11 mouse cellular contexts compared by ENCODE assay signal in the genomic region with DNA sequence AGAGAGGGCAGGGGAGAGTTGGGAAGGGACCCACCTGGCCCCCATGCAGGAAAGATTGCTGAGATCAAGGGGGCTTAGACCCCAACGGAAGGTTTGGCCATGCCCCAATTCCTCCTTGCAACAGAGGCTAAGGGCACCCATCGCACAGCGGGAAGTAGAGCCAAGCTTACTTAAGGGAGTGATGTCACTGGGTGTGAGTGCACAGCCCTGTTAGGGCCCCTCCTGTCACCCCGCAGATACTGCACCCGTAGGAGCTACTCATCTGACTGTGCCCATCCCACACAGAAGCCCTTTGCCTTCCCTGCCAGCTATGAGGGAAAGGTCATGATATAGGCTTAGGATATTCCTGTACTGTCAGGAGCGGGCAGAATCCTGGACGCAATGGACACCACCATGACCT. TPM values are rescaled to one million over a fixed set of nuclear protein-coding genes. Genes with fewer than 3 reads are reported as not detected.
A peak's percentile ranks its signal among the peaks of the same experiment; 100 is the strongest.
DNase-seq lines count a peak whose midpoint lies in the region; ATAC-seq and TF ChIP-seq lines count a peak whose summit lies in the region.
"Had no signal": no experiment of that assay in that cellular context is flagged by ENCODE, and none has a peak within 500 bp of the region (broad histone marks: within the 10 kb centered on the region; RNA-seq: fewer than 3 reads in every experiment).

No protein-coding gene starts in this region.

- TF ChIP-seq CTCF in gastrocnemius, adult 2 months (IDR thresholded peaks at IDR 0.05), result no peak
- no peak for TF ChIP-seq CTCF in lung, adult 2 months (IDR thresholded peaks at IDR 0.05; ENCODE audit: insufficient read depth, low read length)
- no peak for TF ChIP-seq CTCF in intestine, postnatal 0 days (IDR thresholded peaks at IDR 0.05; ENCODE audit: low read depth)

- no peaks in the 10 kb centered on the region for H3K36me3 ChIP-seq in lung, embryonic 16.5 days (ENCODE audit: control insufficient read depth, insufficient read depth, low read length)
- H3K36me3 ChIP-seq in intestine, postnatal 0 days (ENCODE audit: control insufficient read depth, insufficient read depth), result peaks cover 6% of the 10 kb centered on the region; the same call in 1 of the 2 replicates
- H3K36me3 ChIP-seq in hindbrain, embryonic 12.5 days, result no peaks in the 10 kb centered on the region
- H3K36me3 ChIP-seq: embryonic facial prominence, embryonic 12.5 days; hindbrain, embryonic 15.5 days; neural tube, embryonic 13.5 days had no signal

- intact Hi-C loops in gastrocnemius, adult 2 months (cut with DNase I), result no loop called here

- no peaks in the 10 kb centered on the region for H3K27me3 ChIP-seq in lung, embryonic 16.5 days (ENCODE audit: control insufficient read depth, insufficient read depth, low read depth, low read length)
- H3K27me3 ChIP-seq in intestine, postnatal 0 days (replicated peaks; ENCODE audit: control insufficient read depth, insufficient read depth, low read length), result no peaks in the 10 kb centered on the region
- peaks cover 5% of the 10 kb centered on the region; the same call in 1 of the 2 replicates for H3K27me3 ChIP-seq in hindbrain, embryonic 12.5 days
- H3K27me3 ChIP-seq: hindbrain, embryonic 15.5 days; neural tube, embryonic 13.5 days had no signal

- no peak overlapping the region for H3K4me3 ChIP-seq in gastrocnemius, adult 2 months
- no peak overlapping the region for H3K4me3 ChIP-seq in lung, embryonic 16.5 days (ENCODE audit: low read length)
- H3K4me3 ChIP-seq in lung, adult 2 months (replicated peaks; ENCODE audit: extremely low read depth, low read depth, low read length), result no peak overlapping the region
- no peak overlapping the region for H3K4me3 ChIP-seq in intestine, postnatal 0 days (ENCODE audit: low read depth, low read length)
- H3K4me3 ChIP-seq in hindbrain, embryonic 12.5 days, result no peak overlapping the region
- H3K4me3 ChIP-seq: embryonic facial prominence, embryonic 12.5 days; hindbrain, embryonic 15.5 days; neural tube, embryonic 13.5 days had no signal

- no peak for TF ChIP-seq POLR2A in lung, adult 2 months (IDR thresholded peaks at IDR 0.05; ENCODE audit: borderline replicate concordance, extremely low read depth, low read depth, low read length)

- WGBS in lung, embryonic 16.5 days, result 72% methylated on average over 7 of the region's 7 CpGs
- WGBS in lung, adult 2 months, result 65% methylated on average over 7 of the region's 7 CpGs
- 73% methylated on average over 7 of the region's 7 CpGs for WGBS in intestine, postnatal 0 days
- 91% methylated on average over 7 of the region's 7 CpGs for WGBS in hindbrain, embryonic 12.5 days

- no peak overlapping the region for H3K9ac ChIP-seq in lung, embryonic 16.5 days (ENCODE audit: low read length)
- no peak overlapping the region for H3K9ac ChIP-seq in intestine, postnatal 0 days (ENCODE audit: low read depth, low read length)
- H3K9ac ChIP-seq in hindbrain, embryonic 12.5 days, result no peak overlapping the region
- H3K9ac ChIP-seq: embryonic facial prominence, embryonic 12.5 days; hindbrain, embryonic 15.5 days; neural tube, embryonic 13.5 days had no signal

- peak; percentile 13; the same call in 1 of the 2 replicates for ATAC-seq in lung, embryonic 16.5 days (ENCODE audit: low read depth)
- peak; percentile 56 for ATAC-seq in intestine, postnatal 0 days
- peak; percentile 66 for ATAC-seq in megakaryocyte-erythroid progenitor cell, adult 5-6 weeks (replicated peaks; ENCODE audit: low FRiP score, low TSS enrichment, poor library complexity, severe bottlenecking)
- no peak for ATAC-seq in hindbrain, embryonic 12.5 days (ENCODE audit: low FRiP score)

- peaks cover 62% of the 10 kb centered on the region for H3K4me1 ChIP-seq in lung, embryonic 16.5 days (replicated peaks; ENCODE audit: control insufficient read depth, insufficient read depth, low read length)
- peaks cover 48% of the 10 kb centered on the region for H3K4me1 ChIP-seq in lung, adult 2 months (ENCODE audit: control insufficient read depth, insufficient read depth, low read length)
- H3K4me1 ChIP-seq in intestine, postnatal 0 days (replicated peaks; ENCODE audit: control insufficient read depth, insufficient read depth, low read length), result peaks cover 20% of the 10 kb centered on the region
- peaks cover 9% of the 10 kb centered on the region for H3K4me1 ChIP-seq in hindbrain, embryonic 12.5 days

- H3K9me3 ChIP-seq in lung, embryonic 16.5 days (ENCODE audit: control insufficient read depth, low read length), result no peaks in the 10 kb centered on the region
- H3K9me3 ChIP-seq in intestine, postnatal 0 days (ENCODE audit: control insufficient read depth), result no peaks in the 10 kb centered on the region
- H3K9me3 ChIP-seq in hindbrain, embryonic 12.5 days (replicated peaks), result no peaks in the 10 kb centered on the region
- H3K9me3 ChIP-seq: embryonic facial prominence, embryonic 12.5 days; hindbrain, embryonic 15.5 days; neural tube, embryonic 13.5 days had no signal

- DNase-seq in gastrocnemius, adult 2 months, result no peak
- no peak for DNase-seq in gastrocnemius, adult 8-10 months (ENCODE audit: low spot score in 2 of 2)
- DNase-seq in lung, adult 2 months, result no peak
- DNase-seq in cerebellum, adult 11-12 months, result no peak

- peak overlapping the region; percentile 67 for H3K27ac ChIP-seq in gastrocnemius, adult 2 months
- peak overlapping the region; percentile 81 for H3K27ac ChIP-seq in lung, embryonic 16.5 days (ENCODE audit: low read length)
- H3K27ac ChIP-seq in intestine, postnatal 0 days (ENCODE audit: low read depth, low read length), result no peak overlapping the region
- H3K27ac ChIP-seq in hindbrain, embryonic 12.5 days, result no peak overlapping the region
- H3K27ac ChIP-seq: embryonic facial prominence, embryonic 12.5 days; hindbrain, embryonic 15.5 days; neural tube, embryonic 13.5 days had no signal

- H3K4me2 ChIP-seq in lung, embryonic 16.5 days (ENCODE audit: low read depth, low read length), result no peak overlapping the region
- no peak overlapping the region for H3K4me2 ChIP-seq in intestine, postnatal 0 days (replicated peaks; ENCODE audit: low read depth)
- no peak overlapping the region for H3K4me2 ChIP-seq in hindbrain, embryonic 12.5 days (replicated peaks)
- H3K4me2 ChIP-seq: embryonic facial prominence, embryonic 12.5 days; hindbrain, embryonic 15.5 days; neural tube, embryonic 13.5 days had no signal

RNA-seq across cellular contexts. Expression of a gene that starts 8.3 kb away (rescaled TPM):
- total RNA-seq in gastrocnemius, adult 2 months (2021), result 1 to 10 TPM; 5.7 to 6.6 TPM
- 1 to 10 TPM; 4.3 to 7.7 (median 5.3) TPM for total RNA-seq in gastrocnemius, adult 8-10 months (2022)
- 25.2 and 27.7 TPM in 2 replicates for polyA plus RNA-seq in lung, embryonic 16.5 days (2015; fragmentation: Nextera tagmentation; extraction: Ambion mirVana)
- polyA plus RNA-seq in lung, adult 2 months (2012; rRNA removed), result 23.3 and 30.6 TPM in 2 replicates
- polyA plus RNA-seq in intestine, postnatal 0 days (2015; fragmentation: Nextera tagmentation; extraction: Ambion mirVana), result 18.0 and 18.1 TPM in 2 replicates
- 28.5 and 34.9 TPM in 2 replicates for total RNA-seq in megakaryocyte-erythroid progenitor cell, adult 5-6 weeks (2014; fragmentation: Nextera tagmentation)
- 8.5 and 9.6 TPM in 2 replicates for total RNA-seq in megakaryocyte-erythroid progenitor cell, adult 5-6 weeks (2017)
- polyA plus RNA-seq in hindbrain, embryonic 12.5 days (2016; fragmentation: Nextera tagmentation; extraction: Ambion mirVana), result 7.8 and 10.4 TPM in 2 replicates

RNA-seq across cellular contexts. Expression of a gene that starts 55.5 kb away (rescaled TPM):
- total RNA-seq in gastrocnemius, adult 2 months (2021), result 1 to 10 TPM; 2.9 to 4.2 TPM
- 1 to 10 TPM; 1.8 to 2.7 (median 2.1) TPM for total RNA-seq in gastrocnemius, adult 8-10 months (2022)
- 1.9 and 2.1 TPM in 2 replicates for polyA plus RNA-seq in lung, embryonic 16.5 days (2015; fragmentation: Nextera tagmentation; extraction: Ambion mirVana)
- polyA plus RNA-seq in lung, adult 2 months (2012; rRNA removed), result 14.5 and 15.7 TPM in 2 replicates
- polyA plus RNA-seq in intestine, postnatal 0 days (2015; fragmentation: Nextera tagmentation; extraction: Ambion mirVana), result 1.7 TPM in 2 replicates
- total RNA-seq in megakaryocyte-erythroid progenitor cell, adult 5-6 weeks (2014; fragmentation: Nextera tagmentation), result 0.49 and 0.59 TPM in 2 replicates
- total RNA-seq in megakaryocyte-erythroid progenitor cell, adult 5-6 weeks (2017), result 0.53 TPM in 1 of 2 replicates, not detected in the other
- 6.4 and 7.4 TPM in 2 replicates for polyA plus RNA-seq in hindbrain, embryonic 12.5 days (2016; fragmentation: Nextera tagmentation; extraction: Ambion mirVana)

Comparison
In these comparisons a context has a peak if more than half of its experiments do, and no peak if none do; other contexts are left out.
1. H3K27ac ChIP-seq: peak in gastrocnemius, adult 2 months (single experiment) and lung, embryonic 16.5 days (single experiment); none in intestine, postnatal 0 days (single experiment) and hindbrain, embryonic 12.5 days (single experiment).